Mouse (Mus musculus): ENCODE measurements around the gene Zfp853. TPM values are rescaled to one million over a fixed set of nuclear protein-coding genes. Genes with fewer than 3 reads are reported as not detected.

Zfp853 gene
- 10.4 and 11.8 TPM in 2 replicates for polyA plus RNA-seq (2012; rRNA removed)

- Histone ChIP-seq H3K4me1 (ENCODE audit: control insufficient read depth, insufficient read depth, low read length) (no peaks in the 10 kb centered on the region), H3K4me3 (ENCODE audit: insufficient read depth, low read length) (peak within 1 kb of the TSS; percentile 48), H3K27ac (ENCODE audit: insufficient read depth, low read length) (no peak within 1 kb of the TSS)
- TF ChIP-seq CTCF (IDR thresholded peaks at IDR 0.05; ENCODE audit: extremely low read depth, insufficient read depth, low read length) (no peak), POLR2A (IDR thresholded peaks at IDR 0.05; ENCODE audit: extremely low read depth, insufficient read depth, low read length) (no peak)
Observed at GRCm38 (mm10) chr5:143293404-143293803, at the start of gene Zfp853. Gene Zfp853, minus strand, starts transcription at chr5:143293623.

GRCm38 (mm10) chr5:143339603-143340002, 46.2 kb upstream of the Zfp853 start:
- Histone ChIP-seq H3K4me1 (ENCODE audit: control insufficient read depth, insufficient read depth, low read length) (no peaks in the 10 kb centered on the region), H3K4me3 (ENCODE audit: insufficient read depth, low read length) (no peak overlapping the region), H3K27ac (ENCODE audit: insufficient read depth, low read length) (no peak overlapping the region)
- TF ChIP-seq CTCF (IDR thresholded peaks at IDR 0.05; ENCODE audit: extremely low read depth, insufficient read depth, low read length) = no peak
- no peak for TF ChIP-seq POLR2A (IDR thresholded peaks at IDR 0.05; ENCODE audit: extremely low read depth, insufficient read depth, low read length)

GRCm38 (mm10) chr5:143336559-143336958, 43.1 kb upstream of the Zfp853 start:
- Histone ChIP-seq H3K4me1 (ENCODE audit: control insufficient read depth, insufficient read depth, low read length) (no peaks in the 10 kb centered on the region; the same call in 1 of the 2 replicates), H3K27ac (ENCODE audit: insufficient read depth, low read length) (no peak overlapping the region), H3K4me3 (ENCODE audit: insufficient read depth, low read length) (no peak overlapping the region)
- TF ChIP-seq CTCF (IDR thresholded peaks at IDR 0.05; ENCODE audit: extremely low read depth, insufficient read depth, low read length) = peak; percentile 27
- no peak for TF ChIP-seq POLR2A (IDR thresholded peaks at IDR 0.05; ENCODE audit: extremely low read depth, insufficient read depth, low read length)

GRCm38 (mm10) chr5:143335089-143335460, 41.7 kb upstream of the Zfp853 start:
- TF ChIP-seq POLR2A (IDR thresholded peaks at IDR 0.05; ENCODE audit: extremely low read depth, insufficient read depth, low read length) (no peak), CTCF (IDR thresholded peaks at IDR 0.05; ENCODE audit: extremely low read depth, insufficient read depth, low read length) (no peak)
- Histone ChIP-seq H3K27ac (ENCODE audit: insufficient read depth, low read length) (no peak overlapping the region), H3K4me1 (ENCODE audit: control insufficient read depth, insufficient read depth, low read length) (no peaks in the 10 kb centered on the region; the same call in 1 of the 2 replicates), H3K4me3 (ENCODE audit: insufficient read depth, low read length) (no peak overlapping the region)

- H3K27ac ChIP-seq (ENCODE audit: insufficient read depth, low read length) = no peak overlapping the region
- H3K4me3 ChIP-seq (ENCODE audit: insufficient read depth, low read length) = no peak overlapping the region
- peaks cover 2% of the 10 kb centered on the region; the same call in 1 of the 2 replicates for H3K4me1 ChIP-seq (ENCODE audit: control insufficient read depth, insufficient read depth, low read length)
- no peak for TF ChIP-seq CTCF (IDR thresholded peaks at IDR 0.05; ENCODE audit: extremely low read depth, insufficient read depth, low read length)
- TF ChIP-seq POLR2A (IDR thresholded peaks at IDR 0.05; ENCODE audit: extremely low read depth, insufficient read depth, low read length) = no peak
Observed at GRCm38 (mm10) chr5:143334418-143335088, 41.1 kb upstream of the Zfp853 start.

GRCm38 (mm10) chr5:143333872-143334271, 40.4 kb upstream of the Zfp853 start:
- TF ChIP-seq CTCF (IDR thresholded peaks at IDR 0.05; ENCODE audit: extremely low read depth, insufficient read depth, low read length) (peak; percentile 84), POLR2A (IDR thresholded peaks at IDR 0.05; ENCODE audit: extremely low read depth, insufficient read depth, low read length) (no peak)
- Histone ChIP-seq H3K27ac (ENCODE audit: insufficient read depth, low read length) (no peak overlapping the region), H3K4me3 (ENCODE audit: insufficient read depth, low read length) (no peak overlapping the region), H3K4me1 (ENCODE audit: control insufficient read depth, insufficient read depth, low read length) (peaks cover 2% of the 10 kb centered on the region; the same call in 1 of the 2 replicates)

GRCm38 (mm10) chr5:143328690-143329495, 35.5 kb upstream of the Zfp853 start, which contains the start of gene Zdhhc4:
Gene Zdhhc4, minus strand, starts transcription at chr5:143329256.
- TF ChIP-seq CTCF (IDR thresholded peaks at IDR 0.05; ENCODE audit: extremely low read depth, insufficient read depth, low read length) (no peak), POLR2A (IDR thresholded peaks at IDR 0.05; ENCODE audit: extremely low read depth, insufficient read depth, low read length) (peak; percentile 55)
- Histone ChIP-seq H3K4me3 (ENCODE audit: insufficient read depth, low read length) (peak within 1 kb of the TSS; percentile 66), H3K4me1 (ENCODE audit: control insufficient read depth, insufficient read depth, low read length) (0 out of 2 replicates have a peak, but pooled peaks cover 4% of the 10 kb centered on the region), H3K27ac (ENCODE audit: insufficient read depth, low read length) (no peak within 1 kb of the TSS)

GRCm38 (mm10) chr5:143317288-143317610, 23.8 kb upstream of the Zfp853 start:
- no peak for TF ChIP-seq CTCF (IDR thresholded peaks at IDR 0.05; ENCODE audit: extremely low read depth, insufficient read depth, low read length)
- no peak for TF ChIP-seq POLR2A (IDR thresholded peaks at IDR 0.05; ENCODE audit: extremely low read depth, insufficient read depth, low read length)
- peaks cover 3% of the 10 kb centered on the region; the same call in 1 of the 2 replicates for H3K4me1 ChIP-seq (ENCODE audit: control insufficient read depth, insufficient read depth, low read length)
- H3K4me3 ChIP-seq (ENCODE audit: insufficient read depth, low read length) = no peak overlapping the region
- H3K27ac ChIP-seq (ENCODE audit: insufficient read depth, low read length) = no peak overlapping the region

GRCm38 (mm10) chr5:143316605-143317287, 23.3 kb upstream of the Zfp853 start:
- Histone ChIP-seq H3K4me3 (ENCODE audit: insufficient read depth, low read length) (no peak overlapping the region), H3K27ac (ENCODE audit: insufficient read depth, low read length) (no peak overlapping the region), H3K4me1 (ENCODE audit: control insufficient read depth, insufficient read depth, low read length) (peaks cover 3% of the 10 kb centered on the region; the same call in 1 of the 2 replicates)
- TF ChIP-seq CTCF (IDR thresholded peaks at IDR 0.05; ENCODE audit: extremely low read depth, insufficient read depth, low read length) (no peak), POLR2A (IDR thresholded peaks at IDR 0.05; ENCODE audit: extremely low read depth, insufficient read depth, low read length) (no peak)

Measured in cortical plate, adult 2 months (tissue).